8 mouse cellular contexts compared by ENCODE assay signal in genomic region chr2:138267852-138268513, GRCm38 (mm10). TPM values are rescaled to one million over a fixed set of nuclear protein-coding genes. Genes with fewer than 3 reads are reported as not detected.
DNase-seq lines count a peak whose midpoint lies in the region; ATAC-seq lines count a peak whose summit lies in the region.

No protein-coding gene starts in this region.

- H3K36me3 ChIP-seq in kidney, embryonic 14.5 days (ENCODE audit: control insufficient read depth, insufficient read depth, low read length), result no peaks in the 10 kb centered on the region
- H3K36me3 ChIP-seq in liver, embryonic 12.5 days, result no peaks in the 10 kb centered on the region

- ATAC-seq in cerebellum, adult (ENCODE audit: insufficient number of reproducible peaks, low FRiP score, low TSS enrichment), result no peak
- peak; percentile 56 for ATAC-seq in kidney, embryonic 14.5 days (ENCODE audit: low FRiP score, low TSS enrichment)
- ATAC-seq in liver, embryonic 12.5 days, result peak; percentile 55
- ATAC-seq in megakaryocyte, adult 5-6 weeks (ENCODE audit: poor library complexity, severe bottlenecking), result no peak

- no peak overlapping the region for H3K27ac ChIP-seq in kidney, embryonic 14.5 days (ENCODE audit: low read depth, low read length)
- H3K27ac ChIP-seq in liver, embryonic 12.5 days, result no peak overlapping the region

- H3K9me3 ChIP-seq in kidney, embryonic 14.5 days (ENCODE audit: control insufficient read depth, low read length), result no peaks in the 10 kb centered on the region
- no peaks in the 10 kb centered on the region for H3K9me3 ChIP-seq in liver, embryonic 12.5 days (replicated peaks)

- H3K9ac ChIP-seq in kidney, embryonic 14.5 days (ENCODE audit: low read depth, low read length), result no peak overlapping the region
- H3K9ac ChIP-seq in liver, embryonic 12.5 days, result no peak overlapping the region

- no peak overlapping the region for H3K4me3 ChIP-seq in kidney, embryonic 14.5 days (ENCODE audit: low read length)
- H3K4me3 ChIP-seq in liver, embryonic 12.5 days, result no peak overlapping the region

- H3K4me2 ChIP-seq in kidney, embryonic 14.5 days (replicated peaks; ENCODE audit: low read depth, low read length), result no peak overlapping the region
- no peak overlapping the region for H3K4me2 ChIP-seq in liver, embryonic 12.5 days

- H3K4me1 ChIP-seq in kidney, embryonic 14.5 days (ENCODE audit: control insufficient read depth, insufficient read depth, low read length), result peaks cover 28% of the 10 kb centered on the region
- peaks cover 14% of the 10 kb centered on the region for H3K4me1 ChIP-seq in liver, embryonic 12.5 days

- 36% methylated on average over 4 of the region's 4 CpGs for WGBS in kidney, embryonic 14.5 days
- 46% methylated on average over 4 of the region's 4 CpGs for WGBS in liver, embryonic 12.5 days (ENCODE audit: insufficient replicate concordance)

- DNase-seq in cerebellum, adult 9-11 months, result peak; percentile 42
- no peak for DNase-seq in kidney, postnatal 10 days
- peak; percentile 53 for DNase-seq in brain, adult 2 months (ENCODE audit: low read depth, low spot score)
- DNase-seq in adrenal gland, postnatal 14 days, result no peak

- no peaks in the 10 kb centered on the region for H3K27me3 ChIP-seq in kidney, embryonic 14.5 days (ENCODE audit: control insufficient read depth, insufficient read depth, low read length)
- no peaks in the 10 kb centered on the region for H3K27me3 ChIP-seq in liver, embryonic 12.5 days (replicated peaks)

RNA-seq across cellular contexts. Expression of gene Btbd3, which starts 11.6 kb away (rescaled TPM):
- polyA plus RNA-seq in kidney, embryonic 14.5 days (2014; fragmentation: Nextera tagmentation; extraction: Ambion mirVana), result 18.4 and 21.2 TPM in 2 replicates
- 3.0 and 3.1 TPM in 2 replicates for polyA plus RNA-seq in liver, embryonic 12.5 days (2016; fragmentation: Nextera tagmentation; extraction: Ambion mirVana)
- total RNA-seq in adrenal gland, postnatal 14 days (2021), result 28.1 and 32.5 TPM in 2 replicates
- total RNA-seq in megakaryocyte, adult 5-6 weeks (2015), result 0.91 and 1.9 TPM in 2 replicates
- 0.49 and 1.0 TPM in 2 replicates for total RNA-seq in megakaryocyte, adult 5-6 weeks (2017)

Comparison
In these comparisons a context has a peak if more than half of its experiments do, and no peak if none do; other contexts are left out.
1. DNase-seq: peak in cerebellum, adult 9-11 months (single experiment) and brain, adult 2 months (single experiment); none in kidney, postnatal 10 days (single experiment) and adrenal gland, postnatal 14 days (single experiment).
2. ATAC-seq: peak in kidney, embryonic 14.5 days (single experiment) and liver, embryonic 12.5 days (single experiment); none in cerebellum, adult (single experiment) and megakaryocyte, adult 5-6 weeks (single experiment).